Mouse (Mus musculus) E14TG2a.4 (cell line): Measurements from ENCODE around the gene Pjvk.

ENCODE experiments used
- CTCF ChIP-seq: conservative IDR thresholded peaks from 2 replicates; pipeline ENCODE4 v1.5.1; 2014; ENCODE audit warnings: low read length
- NANOG ChIP-seq: IDR thresholded peaks from 2 replicates; pipeline ENCODE4 v1.6.1; 2014; ENCODE audit warnings: borderline replicate concordance, low read length, mixed read lengths
- POU5F1 ChIP-seq: IDR thresholded peaks from 2 replicates; pipeline ENCODE4 v1.6.1; 2014; ENCODE audit warnings: low read length, borderline replicate concordance

GRCm38 (mm10) chr2:76686986-76687385 is 38.7 kb downstream of the Pjvk start:
- TF ChIP-seq CTCF (no peak), POU5F1 (no peak), NANOG (no peak)
